ENCODE assay signal across 8 mouse cellular contexts in the genomic region with DNA sequence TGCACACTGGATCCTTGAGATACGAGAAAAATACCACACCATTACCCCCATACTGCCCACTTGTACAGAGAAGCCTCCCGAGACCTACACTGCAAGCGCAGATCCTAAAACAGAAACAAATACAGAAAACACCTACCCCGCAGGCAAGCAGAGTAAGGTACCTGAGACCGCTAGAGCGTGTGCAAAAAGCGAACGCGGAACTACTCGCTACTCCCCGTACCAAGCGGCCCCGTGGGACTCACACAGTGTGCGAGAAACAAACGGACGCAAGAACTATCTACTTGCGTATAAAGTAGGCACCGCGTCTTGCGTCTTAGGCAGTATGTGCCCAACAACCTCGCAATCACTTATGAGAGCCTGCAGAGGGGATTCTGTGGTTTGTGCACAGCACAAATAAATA. TPM values are rescaled to one million over a fixed set of nuclear protein-coding genes. Genes with fewer than 3 reads are reported as not detected.
DNase-seq lines count a peak whose midpoint lies in the region; ATAC-seq and TF ChIP-seq lines count a peak whose summit lies in the region.

No protein-coding gene starts in this region.

- no peak for DNase-seq in intestine, embryonic 14.5 days (ENCODE audit: low spot score)
- peak; percentile 59 for DNase-seq in hindbrain, postnatal 0 days (ENCODE audit: low spot score)
- peak; percentile 44 for DNase-seq in neural tube, embryonic 10.5 days (ENCODE audit: extremely low spot score, low spot score)
- no peak for DNase-seq in left cerebral cortex, adult 11 months (ENCODE audit: low spot score)
- no peak for DNase-seq in lung, postnatal 0 days (ENCODE audit: low spot score)
- DNase-seq in cerebellum, postnatal 4 days (ENCODE audit: low spot score in 2 of 2), result no peak

- peaks cover 9% of the 10 kb centered on the region; the same call in 1 of the 2 replicates for H3K4me1 ChIP-seq in intestine, embryonic 14.5 days (replicated peaks; ENCODE audit: control insufficient read depth, insufficient read depth, low read length)
- H3K4me1 ChIP-seq in intestine, embryonic 16.5 days (ENCODE audit: control insufficient read depth, insufficient read depth, low read length), result peaks cover 7% of the 10 kb centered on the region; the same call in 1 of the 2 replicates
- H3K4me1 ChIP-seq in cortical plate, adult 2 months (ENCODE audit: control insufficient read depth, insufficient read depth, low read length), result no peaks in the 10 kb centered on the region; the same call in 1 of the 2 replicates
- peaks cover 11% of the 10 kb centered on the region; the same call in 1 of the 2 replicates for H3K4me1 ChIP-seq in hindbrain, postnatal 0 days (ENCODE audit: insufficient read depth, low read length)
- no peaks in the 10 kb centered on the region for H3K4me1 ChIP-seq in lung, postnatal 0 days (ENCODE audit: insufficient read depth, low read depth, low read length)

- H3K27me3 ChIP-seq in intestine, embryonic 14.5 days (replicated peaks; ENCODE audit: control insufficient read depth, insufficient read depth, low read length), result peaks cover 73% of the 10 kb centered on the region
- peaks cover 61% of the 10 kb centered on the region for H3K27me3 ChIP-seq in intestine, embryonic 16.5 days (replicated peaks; ENCODE audit: control insufficient read depth, insufficient read depth, low read length)
- no peaks in the 10 kb centered on the region for H3K27me3 ChIP-seq in hindbrain, postnatal 0 days (ENCODE audit: insufficient read depth, low read length)
- peaks cover 68% of the 10 kb centered on the region for H3K27me3 ChIP-seq in lung, postnatal 0 days (replicated peaks; ENCODE audit: insufficient read depth, low read length)

- no peaks in the 10 kb centered on the region for H3K9me3 ChIP-seq in intestine, embryonic 14.5 days (ENCODE audit: control insufficient read depth, low read length)
- H3K9me3 ChIP-seq in intestine, embryonic 16.5 days (ENCODE audit: control insufficient read depth, low read length), result no peaks in the 10 kb centered on the region
- H3K9me3 ChIP-seq in hindbrain, postnatal 0 days (ENCODE audit: low read length), result no peaks in the 10 kb centered on the region
- H3K9me3 ChIP-seq in lung, postnatal 0 days (ENCODE audit: low read length), result no peaks in the 10 kb centered on the region

- no peak overlapping the region for H3K9ac ChIP-seq in intestine, embryonic 14.5 days (ENCODE audit: low read length)
- H3K9ac ChIP-seq in intestine, embryonic 16.5 days (ENCODE audit: low read depth, low read length), result no peak overlapping the region
- no peak overlapping the region for H3K9ac ChIP-seq in hindbrain, postnatal 0 days (replicated peaks; ENCODE audit: low read length)
- H3K9ac ChIP-seq in lung, postnatal 0 days (replicated peaks; ENCODE audit: low read depth), result no peak overlapping the region

- H3K27ac ChIP-seq in intestine, embryonic 14.5 days (ENCODE audit: low read depth), result no peak overlapping the region
- H3K27ac ChIP-seq in intestine, embryonic 16.5 days (ENCODE audit: low read length), result no peak overlapping the region
- no peak overlapping the region for H3K27ac ChIP-seq in cortical plate, adult 2 months (ENCODE audit: insufficient read depth, low read length)
- H3K27ac ChIP-seq in hindbrain, postnatal 0 days, result no peak overlapping the region
- no peak overlapping the region for H3K27ac ChIP-seq in lung, postnatal 0 days (ENCODE audit: low read length)

- no peaks in the 10 kb centered on the region for H3K36me3 ChIP-seq in intestine, embryonic 14.5 days (ENCODE audit: control insufficient read depth, insufficient read depth, low read length)
- no peaks in the 10 kb centered on the region for H3K36me3 ChIP-seq in intestine, embryonic 16.5 days (ENCODE audit: control insufficient read depth, insufficient read depth, low read length)
- H3K36me3 ChIP-seq in hindbrain, postnatal 0 days (ENCODE audit: insufficient read depth, low read length), result no peaks in the 10 kb centered on the region
- no peaks in the 10 kb centered on the region for H3K36me3 ChIP-seq in lung, postnatal 0 days (ENCODE audit: insufficient read depth, low read length)

- H3K4me3 ChIP-seq in intestine, embryonic 14.5 days (ENCODE audit: low read depth, low read length), result no peak overlapping the region
- H3K4me3 ChIP-seq in intestine, embryonic 16.5 days (ENCODE audit: low read length), result no peak overlapping the region
- peak overlapping the region; percentile 8; the same call in 1 of the 2 replicates for H3K4me3 ChIP-seq in cortical plate, adult 2 months (ENCODE audit: insufficient read depth, low read length)
- H3K4me3 ChIP-seq in hindbrain, postnatal 0 days (ENCODE audit: low read length), result peak overlapping the region; percentile 24
- no peak overlapping the region for H3K4me3 ChIP-seq in lung, postnatal 0 days (ENCODE audit: low read depth, low read length)

- no peak for TF ChIP-seq POLR2A in cortical plate, adult 2 months (IDR thresholded peaks at IDR 0.05; ENCODE audit: extremely low read depth, insufficient read depth, low read length)

- TF ChIP-seq CTCF in cortical plate, adult 2 months (IDR thresholded peaks at IDR 0.05; ENCODE audit: extremely low read depth, insufficient read depth, low read length), result no peak
- TF ChIP-seq CTCF in hindbrain, postnatal 0 days (IDR thresholded peaks at IDR 0.05; ENCODE audit: low read depth), result no peak
- TF ChIP-seq CTCF in lung, postnatal 0 days (IDR thresholded peaks at IDR 0.05), result no peak

- ATAC-seq in intestine, embryonic 14.5 days (replicated peaks; ENCODE audit: low FRiP score, low TSS enrichment, low read depth), result no peak
- ATAC-seq in intestine, embryonic 16.5 days, result no peak
- ATAC-seq in hindbrain, postnatal 0 days, result no peak
- no peak for ATAC-seq in lung, postnatal 0 days

- no peak for TF ChIP-seq EP300 in lung, postnatal 0 days (IDR thresholded peaks at IDR 0.05)

- 0 out of 2 replicates have a peak overlapping the region, but pooled peaks have one; percentile 8 for H3K4me2 ChIP-seq in intestine, embryonic 14.5 days (ENCODE audit: low read length)
- no peak overlapping the region for H3K4me2 ChIP-seq in intestine, embryonic 16.5 days (ENCODE audit: low read depth, low read length)
- H3K4me2 ChIP-seq in hindbrain, postnatal 0 days (ENCODE audit: low read depth, low read length), result peak overlapping the region; percentile 76
- no peak overlapping the region for H3K4me2 ChIP-seq in lung, postnatal 0 days (replicated peaks; ENCODE audit: low read depth, low read length)

- 8% methylated on average over 21 of the region's 21 CpGs for WGBS in intestine, embryonic 14.5 days
- WGBS in intestine, embryonic 16.5 days, result 7% methylated on average over 21 of the region's 21 CpGs
- WGBS in hindbrain, postnatal 0 days, result 3% methylated on average over 21 of the region's 21 CpGs
- 9% methylated on average over 21 of the region's 21 CpGs for WGBS in lung, postnatal 0 days

RNA-seq across cellular contexts. Expression of gene Pou2f2, which starts 2.3 kb away (rescaled TPM):
- 2.1 and 2.2 TPM in 2 replicates for polyA plus RNA-seq in intestine, embryonic 14.5 days (2014; fragmentation: Nextera tagmentation; extraction: Ambion mirVana)
- polyA plus RNA-seq in intestine, embryonic 16.5 days (2015; fragmentation: Nextera tagmentation; extraction: Ambion mirVana), result 1.0 and 1.2 TPM in 2 replicates
- 10.5 and 10.7 TPM in 2 replicates for polyA plus RNA-seq in cortical plate, adult 2 months (2012; rRNA removed)
- total RNA-seq in hindbrain, postnatal 0 days (2014; rRNA removed), result 3.9 and 4.7 TPM in 2 replicates
- 14.4 and 20.2 TPM in 2 replicates for polyA plus RNA-seq in hindbrain, postnatal 0 days (2015; fragmentation: Nextera tagmentation; extraction: Ambion mirVana)
- 0.98 and 1.4 TPM in 2 replicates for polyA plus RNA-seq in lung, postnatal 0 days (2015; fragmentation: Nextera tagmentation; extraction: Ambion mirVana)

RNA-seq across cellular contexts. Expression of gene Dedd2, which starts 38.6 kb away (rescaled TPM):
- polyA plus RNA-seq in intestine, embryonic 14.5 days (2014; fragmentation: Nextera tagmentation; extraction: Ambion mirVana), result 8.0 and 9.0 TPM in 2 replicates
- polyA plus RNA-seq in intestine, embryonic 16.5 days (2015; fragmentation: Nextera tagmentation; extraction: Ambion mirVana), result 11.3 and 11.9 TPM in 2 replicates
- polyA plus RNA-seq in cortical plate, adult 2 months (2012; rRNA removed), result 22.7 and 25.7 TPM in 2 replicates
- total RNA-seq in hindbrain, postnatal 0 days (2014; rRNA removed), result 22.5 and 31.7 TPM in 2 replicates
- 19.8 and 20.2 TPM in 2 replicates for polyA plus RNA-seq in hindbrain, postnatal 0 days (2015; fragmentation: Nextera tagmentation; extraction: Ambion mirVana)
- 15.9 and 18.2 TPM in 2 replicates for polyA plus RNA-seq in lung, postnatal 0 days (2015; fragmentation: Nextera tagmentation; extraction: Ambion mirVana)

RNA-seq across cellular contexts. Expression of gene Zfp526, which starts 39.4 kb away (rescaled TPM):
- 3.9 and 4.2 TPM in 2 replicates for polyA plus RNA-seq in intestine, embryonic 14.5 days (2014; fragmentation: Nextera tagmentation; extraction: Ambion mirVana)
- 1.9 and 2.3 TPM in 2 replicates for polyA plus RNA-seq in intestine, embryonic 16.5 days (2015; fragmentation: Nextera tagmentation; extraction: Ambion mirVana)
- 7.4 and 8.0 TPM in 2 replicates for polyA plus RNA-seq in cortical plate, adult 2 months (2012; rRNA removed)
- total RNA-seq in hindbrain, postnatal 0 days (2014; rRNA removed), result 9.6 and 10.1 TPM in 2 replicates
- polyA plus RNA-seq in hindbrain, postnatal 0 days (2015; fragmentation: Nextera tagmentation; extraction: Ambion mirVana), result 0.66 and 0.85 TPM in 2 replicates
- 1.6 and 2.2 TPM in 2 replicates for polyA plus RNA-seq in lung, postnatal 0 days (2015; fragmentation: Nextera tagmentation; extraction: Ambion mirVana)

RNA-seq across cellular contexts. Expression of gene Gsk3a, which starts 55.8 kb away (rescaled TPM):
- polyA plus RNA-seq in intestine, embryonic 14.5 days (2014; fragmentation: Nextera tagmentation; extraction: Ambion mirVana), result 13.2 and 13.6 TPM in 2 replicates
- 4.0 and 5.9 TPM in 2 replicates for polyA plus RNA-seq in intestine, embryonic 16.5 days (2015; fragmentation: Nextera tagmentation; extraction: Ambion mirVana)
- 287 and 292 TPM in 2 replicates for polyA plus RNA-seq in cortical plate, adult 2 months (2012; rRNA removed)
- total RNA-seq in hindbrain, postnatal 0 days (2014; rRNA removed), result 151 and 160 TPM in 2 replicates
- polyA plus RNA-seq in hindbrain, postnatal 0 days (2015; fragmentation: Nextera tagmentation; extraction: Ambion mirVana), result 17.5 and 19.8 TPM in 2 replicates
- 6.7 and 6.8 TPM in 2 replicates for polyA plus RNA-seq in lung, postnatal 0 days (2015; fragmentation: Nextera tagmentation; extraction: Ambion mirVana)

Comparison
In these comparisons a context has a peak if more than half of its experiments do, and no peak if none do; other contexts are left out.
1. H3K4me2 ChIP-seq: peak in intestine, embryonic 14.5 days (single experiment) and hindbrain, postnatal 0 days (single experiment); none in intestine, embryonic 16.5 days (single experiment) and lung, postnatal 0 days (single experiment).
2. DNase-seq: peak in hindbrain, postnatal 0 days (single experiment) and neural tube, embryonic 10.5 days (single experiment); none in intestine, embryonic 14.5 days (single experiment), left cerebral cortex, adult 11 months (single experiment), lung, postnatal 0 days (single experiment) and cerebellum, postnatal 4 days (0 of 2).
3. H3K4me3 ChIP-seq: peak in cortical plate, adult 2 months (single experiment) and hindbrain, postnatal 0 days (single experiment); none in intestine, embryonic 14.5 days (single experiment), intestine, embryonic 16.5 days (single experiment) and lung, postnatal 0 days (single experiment).